Mouse (Mus musculus): Measurements from ENCODE around the gene Lancl3.
A peak's percentile ranks its signal among the peaks of the same experiment; 100 is the strongest.

Lancl3 gene

DNA sequence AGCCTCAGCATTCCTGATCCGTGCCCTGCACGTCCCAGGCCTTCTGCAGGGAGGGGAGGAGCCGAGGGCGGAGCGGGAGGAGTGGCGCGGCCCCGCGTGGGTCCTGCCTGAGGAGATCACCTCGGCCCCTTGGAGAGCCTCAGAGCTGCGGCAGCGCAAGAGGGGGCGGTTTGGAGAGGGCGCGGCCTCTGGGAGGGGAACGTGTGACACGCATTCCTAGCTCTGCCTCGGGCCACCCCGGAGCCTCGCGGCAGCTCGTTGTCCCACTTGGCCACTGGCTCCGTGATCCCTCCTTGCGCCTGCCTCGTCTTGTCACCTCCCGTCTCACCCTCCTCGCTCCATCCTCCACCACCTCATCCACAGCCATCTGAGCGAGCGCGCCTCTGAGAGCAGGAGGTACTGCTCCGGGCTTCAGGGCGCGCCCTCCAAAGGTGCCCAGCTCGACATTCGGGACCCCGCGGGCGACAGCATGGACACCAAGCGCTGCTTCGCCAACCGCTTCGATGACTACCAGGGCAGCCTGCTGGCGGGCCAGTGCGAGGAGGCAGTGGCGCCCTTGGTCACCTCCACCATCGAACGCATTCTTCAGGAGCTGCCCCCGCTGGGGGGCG is at the start of gene Lancl3:
TSS of gene Lancl3 (plus strand) at position 142 of the 611 bp plus-strand sequence.
- peak; percentile 95 for DNase-seq

DNA sequence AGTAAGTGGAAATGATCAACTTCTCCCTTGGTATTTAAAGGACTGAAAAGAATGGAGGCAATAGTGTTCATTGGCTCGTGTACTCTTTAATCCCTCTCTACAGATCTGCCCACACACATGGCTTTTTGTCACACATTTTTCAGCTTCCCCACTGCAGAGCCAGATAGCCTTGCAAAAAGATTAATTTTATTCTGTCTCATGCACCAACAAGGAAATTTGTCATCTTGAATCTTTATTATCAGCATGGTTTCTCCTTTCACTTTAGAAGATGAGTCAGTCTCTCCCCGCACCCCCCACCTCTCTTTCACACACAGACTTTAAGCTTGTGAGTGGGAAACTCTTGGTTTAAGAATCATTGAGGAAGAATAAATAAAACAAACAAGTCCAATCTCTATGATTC is 20.7 kb upstream of the Lancl3 start:
- no peak for DNase-seq

DNA sequence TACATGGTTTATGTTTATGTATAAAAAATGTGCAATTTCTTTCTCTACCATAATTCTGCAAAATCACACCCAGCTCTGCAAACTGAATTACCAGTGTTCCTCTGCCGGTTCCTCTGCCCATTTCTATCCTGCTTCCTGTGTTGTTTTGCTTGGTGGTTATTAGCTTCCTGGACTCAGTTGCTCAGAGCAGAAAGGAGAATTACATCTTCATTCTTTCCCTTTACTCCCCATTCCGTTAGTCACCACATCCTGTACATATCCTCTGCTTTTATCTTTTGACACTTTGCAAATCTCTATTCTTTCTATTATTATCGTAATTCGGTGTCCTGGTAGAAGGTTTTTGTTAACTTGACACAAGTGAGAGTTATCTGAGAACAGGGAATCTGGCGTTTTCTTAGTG is 18.1 kb upstream of the Lancl3 start:
- no peak for DNase-seq

GRCm38 (mm10) chrX:9200380-9200917 is 747 bp downstream of the Lancl3 start:
- peak; percentile 91 for DNase-seq

GRCm38 (mm10) chrX:9201954-9202353 is 2.3 kb downstream of the Lancl3 start:
- no peak for DNase-seq

GRCm38 (mm10) chrX:9202781-9203405 is 3.2 kb downstream of the Lancl3 start:
- DNase-seq: peak; percentile 97

DNA sequence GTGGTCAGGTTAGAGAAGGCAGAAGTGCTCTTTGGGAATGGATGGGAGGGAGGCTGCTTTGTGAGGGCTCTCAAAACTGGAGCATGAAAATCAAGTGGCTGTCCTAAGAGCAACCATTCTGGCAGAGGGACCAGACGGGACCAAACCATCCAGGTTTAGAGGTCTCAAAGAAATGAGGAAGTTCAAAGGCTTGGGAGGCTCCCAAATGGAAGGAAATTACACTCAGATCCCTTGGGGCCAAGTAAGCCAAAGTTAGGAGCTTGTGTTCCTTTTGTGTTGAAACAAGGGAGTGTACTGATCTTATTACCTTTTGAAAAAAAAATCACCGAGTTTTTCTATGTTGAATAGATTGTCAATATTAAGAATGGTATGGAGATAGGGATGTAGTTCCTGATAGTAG is 5.4 kb downstream of the Lancl3 start:
- peak; percentile 95 for DNase-seq

DNA sequence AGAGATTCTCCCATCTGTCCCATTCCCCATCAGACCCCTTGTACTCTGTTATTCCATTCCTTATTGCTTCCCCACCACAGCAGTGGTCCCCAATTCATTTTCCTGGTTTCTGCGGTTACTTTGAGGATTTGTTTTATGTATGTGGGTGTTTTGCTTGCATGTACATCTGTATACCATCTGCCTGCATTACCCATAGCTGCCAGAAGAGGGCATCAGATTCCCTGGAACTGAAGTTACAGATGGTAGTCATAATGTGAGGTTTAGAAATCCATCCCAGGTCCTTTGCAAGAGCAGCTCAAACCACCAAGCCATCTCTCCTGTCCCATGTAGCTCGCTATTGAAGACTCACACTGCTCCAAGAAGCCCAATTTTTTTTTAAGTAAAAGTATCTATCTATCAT is 16.5 kb downstream of the Lancl3 start:
- no peak for DNase-seq

DNA sequence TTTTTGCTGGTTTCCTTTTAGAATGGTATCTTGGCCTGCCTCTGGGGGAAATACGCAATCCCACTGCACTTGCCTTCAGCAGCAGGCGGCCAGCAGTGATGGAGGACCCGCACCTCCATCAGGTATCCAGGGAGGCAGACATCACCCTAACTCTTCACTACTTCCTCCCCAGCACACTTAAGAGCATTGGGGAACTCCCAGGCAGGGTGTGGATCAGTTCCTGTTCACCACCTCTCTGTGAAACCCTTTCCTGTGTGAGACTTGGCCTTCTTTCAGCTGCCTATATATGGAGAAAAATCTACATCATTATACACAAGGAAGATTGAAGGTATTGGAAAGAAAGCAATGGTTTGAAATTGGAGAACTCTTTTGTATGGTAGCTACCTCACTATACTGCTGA is 19.9 kb downstream of the Lancl3 start:
- DNase-seq: no peak

DNA sequence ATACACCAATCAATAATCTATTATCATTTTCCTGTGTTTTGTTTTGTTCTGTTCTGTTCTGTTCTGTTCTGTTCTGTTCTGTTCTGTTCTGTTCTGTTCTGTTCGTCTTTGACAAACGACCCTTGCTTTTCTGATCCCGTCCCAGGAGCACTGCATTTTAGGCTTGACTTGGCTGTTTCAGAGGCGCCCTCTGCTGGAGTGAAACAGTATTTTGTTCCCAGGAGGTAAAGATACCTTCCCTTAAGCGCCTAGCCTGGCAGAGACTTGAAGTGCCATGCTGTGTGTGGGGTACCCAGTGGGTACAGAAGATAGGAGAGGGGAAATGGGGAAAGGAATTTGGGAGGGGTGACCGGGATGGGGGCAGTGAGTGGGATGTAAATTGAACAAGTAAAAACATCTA is 21.5 kb downstream of the Lancl3 start:
- peak; percentile 85 for DNase-seq

DNA sequence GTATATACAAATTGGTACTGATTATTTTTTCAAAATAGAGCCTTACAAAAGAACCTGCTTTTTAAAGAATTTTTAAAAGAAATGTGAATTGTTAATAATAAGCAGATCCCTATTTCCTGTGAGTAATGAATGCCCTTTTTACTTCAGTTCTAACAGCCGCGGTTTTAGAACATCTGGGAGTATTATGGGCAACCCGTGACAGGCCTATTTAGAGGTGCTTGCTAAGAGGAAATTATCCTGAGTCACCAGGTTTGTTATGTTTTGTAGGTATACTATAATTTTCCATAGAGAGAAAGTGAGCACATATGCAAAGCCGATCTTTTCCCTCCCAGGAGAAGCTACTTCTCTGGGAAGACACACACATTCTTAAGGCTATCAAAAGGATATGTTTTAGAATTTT is 22.0 kb downstream of the Lancl3 start:
- no peak for DNase-seq

DNA sequence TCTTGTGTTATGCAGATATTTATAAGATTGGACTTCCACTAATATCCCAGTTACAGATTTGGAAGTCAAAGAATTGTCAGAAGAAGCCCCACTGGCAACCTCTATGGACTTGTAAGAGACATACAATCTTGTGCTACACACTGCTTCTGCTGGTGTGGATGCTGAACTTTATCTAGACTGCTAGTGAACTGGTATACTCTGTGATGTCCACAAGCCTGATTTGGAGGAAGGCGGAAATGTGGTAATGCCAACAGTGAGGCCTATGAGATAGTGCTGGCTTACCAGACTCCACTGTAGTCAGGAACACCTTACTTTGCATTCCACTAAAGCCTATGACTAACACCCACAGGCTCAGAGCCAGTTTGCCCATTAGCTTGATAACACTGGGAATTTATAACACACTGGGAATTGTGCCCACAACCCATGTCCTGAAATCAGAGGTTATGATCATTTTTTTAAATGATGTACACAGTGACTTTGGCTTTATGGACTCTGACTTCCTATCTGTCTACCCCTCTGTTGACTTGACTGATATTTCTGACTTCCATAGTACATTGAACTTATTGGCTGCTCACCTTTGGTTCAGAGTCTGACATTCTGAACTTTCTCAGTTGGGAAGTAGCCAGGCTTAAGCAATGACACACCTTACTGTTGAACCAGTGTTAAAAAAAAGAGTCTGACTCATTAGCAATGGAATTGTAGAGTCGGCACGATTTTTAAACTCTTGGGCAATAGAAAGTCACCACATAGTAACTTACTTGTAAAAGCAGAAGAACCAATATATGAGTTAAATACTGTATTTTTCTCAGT is 22.9 kb downstream of the Lancl3 start:
- peak; percentile 85 for DNase-seq

DNA sequence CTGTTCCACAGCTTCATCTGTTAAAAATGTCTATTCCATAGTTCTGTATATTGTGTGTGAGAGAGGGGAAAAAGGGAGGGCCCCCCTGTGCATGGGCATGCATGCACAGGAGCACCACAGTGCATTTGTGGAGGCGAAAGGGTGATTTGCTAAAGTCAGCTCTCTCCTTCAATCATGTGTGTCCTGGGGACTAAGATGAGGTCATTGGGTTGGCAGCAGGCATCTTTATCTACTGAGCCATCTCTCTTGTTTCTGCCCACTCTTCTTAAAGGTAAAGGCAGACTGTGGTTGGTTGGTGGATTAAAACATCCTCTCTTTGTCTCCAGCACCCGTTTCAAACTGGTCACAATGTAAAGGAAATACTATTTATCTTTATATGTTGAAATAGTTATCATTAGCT is 27.4 kb downstream of the Lancl3 start:
- no peak for DNase-seq

DNA sequence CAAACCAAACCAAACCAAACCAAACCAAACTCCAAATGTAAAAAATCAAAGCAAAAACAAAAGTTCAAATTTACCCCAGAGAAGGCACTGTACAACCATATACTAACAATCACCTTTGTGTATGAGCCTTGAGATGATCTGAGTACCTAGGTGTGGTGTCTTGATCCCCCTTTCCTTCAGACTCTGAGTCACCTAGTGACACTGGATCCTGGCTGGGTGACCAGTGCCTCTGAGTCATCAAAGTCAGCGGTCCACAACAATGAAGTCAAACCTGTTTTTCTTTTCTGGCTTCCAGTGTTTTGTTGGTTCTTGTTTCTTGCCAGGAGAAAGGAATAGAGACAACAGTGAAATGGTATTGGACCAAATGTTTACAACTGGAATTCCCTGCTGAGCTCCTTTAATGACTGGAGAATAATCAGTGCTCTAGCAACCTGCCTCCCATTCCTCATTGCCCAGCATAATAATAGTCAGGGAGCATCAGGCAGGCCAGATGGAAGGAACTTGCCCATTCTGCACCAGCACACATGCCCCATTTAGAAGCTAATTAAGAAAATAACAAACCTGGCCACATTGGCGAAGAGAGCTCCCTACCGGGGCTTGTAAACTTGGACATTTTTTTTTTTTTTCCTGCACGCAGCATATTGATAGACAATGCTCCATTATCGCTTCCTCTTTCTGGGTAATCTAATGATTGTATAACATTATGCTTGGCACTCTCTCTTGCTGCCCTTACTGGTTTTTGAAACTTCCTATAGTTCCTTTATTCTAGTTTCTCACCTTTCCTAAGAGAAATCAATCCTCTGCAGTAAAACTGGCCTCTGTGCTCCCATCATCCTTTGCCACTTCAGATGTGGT is 41.3 kb downstream of the Lancl3 start:
- DNase-seq: no peak

DNA sequence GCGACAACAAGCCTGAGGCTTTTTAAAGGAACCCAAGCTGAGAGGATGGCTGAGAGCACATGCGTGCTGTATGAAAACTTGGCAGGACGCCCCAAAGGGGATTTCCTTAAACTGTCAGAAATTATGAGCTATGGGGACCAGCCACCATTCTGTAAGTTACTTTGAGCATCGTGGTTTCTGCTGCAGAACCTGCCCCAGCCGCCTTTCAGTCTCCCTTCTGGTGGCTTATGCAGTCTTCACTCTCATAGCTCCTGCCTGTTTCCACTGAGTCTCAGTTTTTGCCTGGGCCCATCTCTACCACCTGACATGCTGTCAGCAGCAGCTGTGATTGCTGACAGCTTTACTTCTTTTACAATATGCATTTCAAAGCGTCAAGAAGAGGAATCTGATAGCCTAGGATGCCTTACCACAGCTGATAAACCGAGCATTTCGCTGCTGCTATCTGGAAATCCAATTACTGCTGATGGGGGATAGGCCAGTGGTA is 43.7 kb downstream of the Lancl3 start:
- DNase-seq: no peak

DNA sequence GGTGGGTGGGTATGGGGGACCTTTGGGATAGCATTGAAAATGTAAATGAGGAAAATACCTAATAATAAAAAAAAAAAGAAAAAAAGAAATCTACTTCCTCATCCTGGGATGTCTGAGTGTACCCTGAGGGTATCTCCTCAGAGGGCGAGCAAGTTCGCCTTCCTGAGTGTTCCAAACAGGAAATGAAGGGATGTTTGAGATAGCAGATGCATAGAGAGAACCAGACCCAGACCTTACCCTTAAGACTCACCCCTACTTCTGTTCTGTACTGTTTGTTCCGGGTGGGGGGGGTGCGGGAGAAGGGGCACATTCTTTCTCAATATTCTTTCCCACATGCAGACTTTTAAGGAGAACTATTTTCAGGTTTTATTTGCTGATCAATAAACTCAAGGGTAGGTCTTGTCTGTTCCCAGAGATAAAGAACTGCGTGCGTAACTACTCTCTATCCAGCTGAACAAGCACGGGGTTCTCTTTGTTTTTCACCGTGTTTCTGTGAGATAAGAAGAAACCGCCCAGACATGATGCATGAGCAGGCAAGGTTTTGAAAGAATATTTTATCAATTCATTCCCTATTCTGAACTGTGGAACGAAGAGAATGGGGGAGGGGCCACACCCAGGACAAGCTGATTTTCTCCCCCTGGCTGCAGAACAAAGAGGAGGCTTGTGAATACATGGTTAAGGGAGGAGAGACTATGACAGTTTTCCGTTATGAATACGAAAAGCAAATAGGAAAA is 45.1 kb downstream of the Lancl3 start:
- DNase-seq: no peak

DNA sequence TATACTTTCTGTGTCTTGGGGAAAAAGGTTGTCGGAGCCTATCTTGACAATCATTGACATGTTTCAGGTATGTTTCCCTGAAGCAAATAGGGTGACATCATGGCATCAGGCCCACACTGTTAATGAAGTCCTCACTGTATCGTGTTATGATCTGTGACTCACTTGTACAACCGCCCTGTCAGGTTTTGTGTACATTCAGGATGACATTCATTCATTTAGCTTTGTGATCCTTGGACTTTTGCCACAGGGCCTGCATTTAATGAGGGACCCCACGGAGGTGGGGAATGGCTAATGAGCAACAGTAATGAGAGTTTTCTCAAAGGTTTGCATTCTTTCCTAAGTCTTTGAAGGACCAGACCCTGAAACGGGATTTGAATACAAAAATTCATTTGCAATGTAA is 49.2 kb downstream of the Lancl3 start:
- no peak for DNase-seq

GRCm38 (mm10) chrX:9253990-9254389 is 54.3 kb downstream of the Lancl3 start:
- peak; percentile 13 for DNase-seq

DNA sequence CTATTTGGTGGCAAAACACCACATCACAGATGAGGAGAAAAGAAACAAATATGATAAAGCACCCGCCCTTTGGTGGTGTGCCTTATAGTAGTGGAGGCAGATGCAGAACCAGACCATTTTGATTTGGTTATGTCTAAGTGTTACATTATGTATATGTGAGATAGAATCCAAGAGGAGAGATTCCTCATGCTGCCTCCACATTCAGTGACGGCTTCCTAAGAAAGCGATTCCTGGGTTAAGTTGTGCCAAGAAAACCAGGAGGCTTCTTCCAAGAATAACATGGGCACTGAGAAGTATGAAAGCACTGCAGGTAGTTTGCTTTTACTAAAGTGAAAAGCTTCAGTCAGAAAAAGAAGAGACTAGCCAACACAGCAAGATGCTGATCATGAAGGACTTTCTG is 55.2 kb downstream of the Lancl3 start:
- no peak for DNase-seq

DNA sequence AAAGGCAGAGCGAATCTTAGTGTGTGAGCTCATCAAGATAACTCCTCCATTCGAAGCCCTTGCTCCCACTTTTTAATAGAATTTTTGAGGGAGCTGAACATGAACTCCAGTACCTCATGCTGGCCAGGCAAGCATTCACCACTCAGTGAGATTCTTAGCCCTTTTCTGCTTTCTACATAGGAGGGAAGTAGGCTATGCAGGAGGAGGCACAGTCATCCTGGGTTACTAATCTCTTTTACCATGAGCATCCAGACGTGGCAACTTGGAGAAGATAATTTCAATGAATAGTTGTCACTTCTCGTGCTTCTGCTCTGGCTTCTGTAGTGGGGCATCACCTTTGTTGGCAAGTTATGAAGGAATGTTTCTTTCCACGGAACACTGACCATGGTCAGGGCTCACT is 57.1 kb downstream of the Lancl3 start, which contains the start of gene Gm14862:
TSS of gene Gm14862 (minus strand) at position 134 of the 400 bp plus-strand sequence.
- DNase-seq: no peak

- no peak for DNase-seq
These were observed 58.1 kb downstream of the Lancl3 start for GRCm38 (mm10) chrX:9257831-9258230.

DNA sequence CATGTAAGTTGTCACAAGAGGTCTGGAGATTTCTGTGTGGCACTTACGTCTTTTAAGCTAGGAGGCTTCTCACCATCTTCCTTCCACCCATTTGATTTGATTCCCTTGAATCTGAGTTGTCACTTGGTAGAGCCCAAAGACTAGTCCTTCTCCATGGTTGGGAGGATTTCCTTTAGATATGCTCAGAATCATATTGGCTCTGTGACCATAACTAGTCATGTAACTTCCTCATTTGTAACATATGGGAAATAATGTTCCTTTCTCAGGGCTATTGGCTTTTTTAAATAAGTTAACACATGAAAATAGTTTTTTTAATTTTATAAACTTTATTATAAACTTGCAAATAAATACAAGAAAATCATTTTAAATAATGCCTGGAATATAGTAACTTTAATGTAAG is 59.6 kb downstream of the Lancl3 start:
- DNase-seq: no peak
